Mouse (Mus musculus): Measurements from ENCODE around the gene Olfr373.

DNA sequence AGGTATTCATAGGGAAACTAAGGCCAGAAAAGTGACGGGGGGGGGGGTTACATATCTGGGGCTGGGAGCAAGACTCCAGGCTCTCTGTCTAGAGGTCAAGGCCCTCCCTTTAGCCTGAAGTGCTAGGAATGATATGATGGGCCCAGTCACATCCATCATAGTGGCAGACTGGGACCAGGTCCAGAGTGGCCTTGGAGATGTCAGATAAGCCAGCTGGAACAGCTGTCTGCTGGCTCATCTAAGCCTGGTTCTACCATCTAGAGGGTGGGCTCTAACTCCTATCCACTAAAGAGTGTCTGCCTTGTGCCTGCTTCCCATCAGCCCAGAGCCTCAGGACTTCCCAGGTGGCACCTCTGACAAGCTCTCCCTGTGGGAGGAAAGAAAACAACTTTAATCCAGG lies 49.9 kb downstream of the Olfr373 start:
- TF ChIP-seq POLR2A (IDR thresholded peaks at IDR 0.05; ENCODE audit: control insufficient read depth, low read depth, low read length) (no peak), CTCF (IDR thresholded peaks at IDR 0.05; ENCODE audit: control insufficient read depth, insufficient read depth, insufficient replicate concordance, low read depth, low read length) (no peak)
